Mouse (Mus musculus): ENCODE results near the gene Olfr643.

DNA sequence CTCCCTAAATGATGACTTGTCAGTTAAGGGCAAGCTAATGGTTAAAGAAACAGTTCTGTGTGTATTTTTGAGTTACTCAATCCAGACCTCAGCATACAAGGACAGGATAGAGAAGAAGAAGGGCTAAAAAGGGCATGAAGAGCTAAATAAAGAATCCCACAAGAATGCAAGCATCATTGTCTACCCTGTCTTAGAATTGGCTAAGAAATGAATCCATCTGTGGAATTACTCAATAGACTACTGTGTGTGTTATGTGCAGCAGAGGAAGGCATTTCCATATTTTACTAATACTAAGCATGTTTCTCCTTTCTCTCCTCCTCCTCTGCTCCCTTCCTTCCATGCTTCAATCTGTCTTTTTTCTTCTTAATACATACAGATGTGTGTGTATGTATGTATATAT, 138.1 kb downstream of the Olfr643 start:
- TF ChIP-seq POLR2A (IDR thresholded peaks at IDR 0.05; ENCODE audit: insufficient read length, low read depth) (no peak), USF1 (IDR thresholded peaks at IDR 0.05; ENCODE audit: low read depth) (no peak), TCF12 (IDR thresholded peaks at IDR 0.05; ENCODE audit: insufficient read depth, poor library complexity, severe bottlenecking) (no peak), MAX (IDR thresholded peaks at IDR 0.05; ENCODE audit: low read depth) (no peak), MYOD1 (IDR thresholded peaks at IDR 0.05; ENCODE audit: control insufficient read depth in 1 of 3, insufficient read length in 2 of 3, low read depth in 2 of 3) (no peak), E2F4 (IDR thresholded peaks at IDR 0.05; ENCODE audit: insufficient read depth) (no peak), CEBPB (IDR thresholded peaks at IDR 0.05; ENCODE audit: insufficient read depth, poor library complexity, severe bottlenecking) (no peak), POLR2AphosphoS2 (IDR thresholded peaks at IDR 0.05; ENCODE audit: insufficient read length, low read depth) (no peak), MYOG (IDR thresholded peaks at IDR 0.05; ENCODE audit: control insufficient read depth in 1 of 3, insufficient read depth in 1 of 3, insufficient read length in 2 of 3, low read depth in 2 of 3) (no peak), TCF3 (IDR thresholded peaks at IDR 0.05; ENCODE audit: insufficient read length, low read depth) (no peak)
